In genomic region chr13:43415249-43415648, GRCm38 (mm10) we compare ENCODE assay signal across 15 mouse cellular contexts.
"Had no signal": no experiment of that assay in that cellular context is flagged by ENCODE, and none has a peak within 500 bp of the region (broad histone marks: within the 10 kb centered on the region; RNA-seq: fewer than 3 reads in every experiment).

No protein-coding gene starts in this region.

- H3K27me3 ChIP-seq: neural tube, embryonic 15.5 days; stomach, embryonic 15.5 days had no signal

- H3K9ac ChIP-seq: neural tube, embryonic 15.5 days; stomach, embryonic 15.5 days had no signal

- DNase-seq: retina, postnatal 1 day; right cerebral cortex, adult 18-20 months; right cerebral cortex, postnatal 14 days; right cerebral cortex, postnatal 25 days; right cerebral cortex, postnatal 4 days; spleen, adult 18-20 months; thymus, adult 18-20 months; thymus, adult 2 months; thymus, postnatal 14 days; thymus, postnatal 25 days; thymus, postnatal 36 days; thymus, postnatal 4 days had no signal

- H3K4me1 ChIP-seq: neural tube, embryonic 15.5 days; stomach, embryonic 15.5 days had no signal

- H3K4me2 ChIP-seq: neural tube, embryonic 15.5 days; stomach, embryonic 15.5 days had no signal

- H3K4me3 ChIP-seq: neural tube, embryonic 15.5 days; stomach, embryonic 15.5 days had no signal

- H3K9me3 ChIP-seq: neural tube, embryonic 15.5 days; stomach, embryonic 15.5 days had no signal

- H3K27ac ChIP-seq: neural tube, embryonic 15.5 days; stomach, embryonic 15.5 days; stomach, postnatal 0 days had no signal
